In the genomic region with DNA sequence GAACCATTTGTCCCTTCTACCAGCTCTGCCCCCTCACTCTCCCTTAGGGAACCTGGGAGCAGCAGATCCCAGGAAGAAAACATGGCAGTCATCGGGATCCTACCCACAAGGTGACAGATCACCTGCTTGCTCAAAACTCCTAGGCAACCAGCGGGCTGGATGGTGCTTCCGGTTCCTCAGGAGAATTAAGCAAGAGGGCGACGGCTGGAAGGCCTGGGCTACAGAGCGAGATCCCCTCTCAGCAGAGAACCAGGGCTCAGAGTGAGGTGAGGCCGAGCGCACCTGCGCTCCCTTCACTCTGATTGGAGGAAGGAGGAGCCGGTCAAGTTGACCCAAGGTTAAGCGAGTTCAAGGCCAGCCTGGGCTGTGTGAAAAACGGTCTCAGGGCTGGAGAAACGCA, we compare ENCODE assay signal across 25 mouse cellular contexts. TPM values are rescaled to one million over a fixed set of nuclear protein-coding genes. Genes with fewer than 3 reads are reported as not detected.
DNase-seq lines count a peak whose midpoint lies in the region; ATAC-seq lines count a peak whose summit lies in the region.
"Had no signal": no experiment of that assay in that cellular context is flagged by ENCODE, and none has a peak within 500 bp of the region (broad histone marks: within the 10 kb centered on the region; RNA-seq: fewer than 3 reads in every experiment).

No protein-coding gene starts in this region.

- H3K4me3 ChIP-seq in forebrain, embryonic 10.5 days, result no peak overlapping the region
- H3K4me3 ChIP-seq in forebrain, embryonic 12.5 days (replicated peaks), result no peak overlapping the region
- H3K4me3 ChIP-seq in neural tube, embryonic 13.5 days, result no peak overlapping the region
- no peak overlapping the region for H3K4me3 ChIP-seq in liver, embryonic 11.5 days (ENCODE audit: low read depth, low read length)
- H3K4me3 ChIP-seq: erythroblast, embryonic 14.5 days; forebrain, embryonic 15.5 days; limb, embryonic 15.5 days; lung, embryonic 15.5 days; midbrain, embryonic 13.5 days; neural tube, embryonic 15.5 days had no signal

- no peaks in the 10 kb centered on the region for H3K27me3 ChIP-seq in forebrain, embryonic 10.5 days (ENCODE audit: poor library complexity, severe bottlenecking)
- no peaks in the 10 kb centered on the region for H3K27me3 ChIP-seq in forebrain, embryonic 12.5 days
- H3K27me3 ChIP-seq in neural tube, embryonic 13.5 days, result no peaks in the 10 kb centered on the region
- no peaks in the 10 kb centered on the region for H3K27me3 ChIP-seq in liver, embryonic 11.5 days (replicated peaks; ENCODE audit: control insufficient read depth, insufficient read depth, low read length)
- H3K27me3 ChIP-seq: CH12.LX; forebrain, embryonic 15.5 days; limb, embryonic 15.5 days; lung, embryonic 15.5 days; midbrain, embryonic 13.5 days; neural tube, embryonic 15.5 days had no signal

- H3K36me3 ChIP-seq in forebrain, embryonic 10.5 days (replicated peaks), result no peaks in the 10 kb centered on the region
- no peaks in the 10 kb centered on the region for H3K36me3 ChIP-seq in forebrain, embryonic 12.5 days (replicated peaks)
- no peaks in the 10 kb centered on the region for H3K36me3 ChIP-seq in neural tube, embryonic 13.5 days
- no peaks in the 10 kb centered on the region for H3K36me3 ChIP-seq in liver, embryonic 11.5 days (ENCODE audit: control insufficient read depth, insufficient read depth, low read length)
- H3K36me3 ChIP-seq: forebrain, embryonic 15.5 days; limb, embryonic 15.5 days; lung, embryonic 15.5 days; midbrain, embryonic 13.5 days; neural tube, embryonic 15.5 days had no signal

- H3K4me1 ChIP-seq in forebrain, embryonic 10.5 days, result peaks cover 66% of the 10 kb centered on the region
- H3K4me1 ChIP-seq in forebrain, embryonic 12.5 days, result peaks cover 32% of the 10 kb centered on the region
- peaks cover 19% of the 10 kb centered on the region for H3K4me1 ChIP-seq in neural tube, embryonic 13.5 days (replicated peaks)
- H3K4me1 ChIP-seq in liver, embryonic 11.5 days (replicated peaks; ENCODE audit: control insufficient read depth, insufficient read depth, low read length), result peaks cover 60% of the 10 kb centered on the region

- peak overlapping the region; percentile 32 for H3K27ac ChIP-seq in forebrain, embryonic 10.5 days
- H3K27ac ChIP-seq in forebrain, embryonic 12.5 days, result no peak overlapping the region
- H3K27ac ChIP-seq in neural tube, embryonic 13.5 days (replicated peaks), result no peak overlapping the region
- no peak overlapping the region for H3K27ac ChIP-seq in liver, embryonic 11.5 days (ENCODE audit: low read depth, low read length)
- H3K27ac ChIP-seq: forebrain, embryonic 15.5 days; kidney, postnatal 0 days; limb, embryonic 15.5 days; lung, embryonic 15.5 days; midbrain, embryonic 13.5 days; neural tube, embryonic 15.5 days had no signal

- H3K4me2 ChIP-seq in forebrain, embryonic 12.5 days, result no peak overlapping the region
- H3K4me2 ChIP-seq in neural tube, embryonic 13.5 days, result no peak overlapping the region
- H3K4me2 ChIP-seq in liver, embryonic 11.5 days, result peak overlapping the region; percentile 36
- H3K4me2 ChIP-seq: forebrain, embryonic 15.5 days; limb, embryonic 15.5 days; lung, embryonic 15.5 days; midbrain, embryonic 13.5 days; neural tube, embryonic 15.5 days had no signal

- WGBS in forebrain, embryonic 10.5 days, result 76% methylated on average over 13 of the region's 13 CpGs
- WGBS in forebrain, embryonic 12.5 days, result 83% methylated on average over 13 of the region's 13 CpGs
- 68% methylated on average over 13 of the region's 13 CpGs for WGBS in neural tube, embryonic 13.5 days
- 68% methylated on average over 13 of the region's 13 CpGs for WGBS in liver, embryonic 11.5 days

- no peak for DNase-seq in forebrain, embryonic 10.5 days (ENCODE audit: extremely low spot score, low spot score)
- DNase-seq in neural tube, embryonic 10.5 days (ENCODE audit: extremely low spot score, low spot score), result no peak
- no peak for DNase-seq in liver, embryonic 11.5 days (ENCODE audit: low spot score)
- DNase-seq in left cerebral cortex, adult 18-20 months (ENCODE audit: low spot score in 2 of 2), result no peak
- DNase-seq in frontal cortex, postnatal 14 days (ENCODE audit: low spot score in 2 of 2), result no peak
- no peak for DNase-seq in c-Kit-positive CD71-positive TER-119-positive erythroid progenitor cells, embryonic 14.5 days (ENCODE audit: low spot score)
- DNase-seq: adrenal gland, adult 2 months; embryo, embryonic 11 days; gastrocnemius, postnatal 36 days; heart, postnatal 14 days; right cerebral cortex, postnatal 14 days; spleen, adult 18-20 months; thymus, postnatal 4 days had no signal

- no peaks in the 10 kb centered on the region for H3K9me3 ChIP-seq in forebrain, embryonic 10.5 days
- no peaks in the 10 kb centered on the region for H3K9me3 ChIP-seq in forebrain, embryonic 12.5 days
- H3K9me3 ChIP-seq in neural tube, embryonic 13.5 days, result no peaks in the 10 kb centered on the region
- H3K9me3 ChIP-seq in liver, embryonic 11.5 days (ENCODE audit: control insufficient read depth, low read length), result no peaks in the 10 kb centered on the region
- H3K9me3 ChIP-seq: forebrain, embryonic 15.5 days; limb, embryonic 15.5 days; lung, embryonic 15.5 days; midbrain, embryonic 13.5 days; neural tube, embryonic 15.5 days had no signal

- ATAC-seq in forebrain, embryonic 12.5 days (ENCODE audit: low FRiP score), result no peak
- no peak for ATAC-seq in neural tube, embryonic 13.5 days (ENCODE audit: low read depth)
- ATAC-seq in liver, embryonic 11.5 days (replicated peaks; ENCODE audit: low FRiP score), result no peak
- ATAC-seq: forebrain, embryonic 15.5 days; hindbrain, embryonic 16.5 days; intestine, embryonic 16.5 days; midbrain, embryonic 13.5 days had no signal

- H3K9ac ChIP-seq in forebrain, embryonic 12.5 days, result no peak overlapping the region
- 0 out of 2 replicates have a peak overlapping the region, but pooled peaks have one; percentile 26 for H3K9ac ChIP-seq in neural tube, embryonic 13.5 days
- peak overlapping the region; percentile 27; the same call in 1 of the 2 replicates for H3K9ac ChIP-seq in liver, embryonic 11.5 days (ENCODE audit: low read depth, low read length)
- H3K9ac ChIP-seq: forebrain, embryonic 15.5 days; limb, embryonic 15.5 days; lung, embryonic 15.5 days; midbrain, embryonic 13.5 days; neural tube, embryonic 15.5 days had no signal

RNA-seq across cellular contexts. Expression of gene Zmynd8, which starts 2.6 kb away (rescaled TPM):
- 60.2 and 64.4 TPM in 2 replicates for polyA plus RNA-seq in forebrain, embryonic 10.5 days (2016; fragmentation: Nextera tagmentation; extraction: Ambion mirVana)
- 67.6 and 71.5 TPM in 2 replicates for polyA plus RNA-seq in forebrain, embryonic 12.5 days (2016; fragmentation: Nextera tagmentation; extraction: Ambion mirVana)
- 69.0 and 73.2 TPM in 2 replicates for polyA plus RNA-seq in neural tube, embryonic 13.5 days (2015; fragmentation: Nextera tagmentation; extraction: Ambion mirVana)
- 49.1 and 55.8 TPM in 2 replicates for polyA plus RNA-seq in liver, embryonic 11.5 days (2014; fragmentation: Nextera tagmentation; extraction: Ambion mirVana)
- 100 to 1,000 TPM; 150 to 151 TPM for total RNA-seq in left cerebral cortex, adult 18-20 months (2021)
